Mouse (Mus musculus) thymus, postnatal 25 days (tissue): Measurements from ENCODE around the gene Ccr8.

Source experiments
- DNase-seq: peaks from one replicate; pipeline ENCODE4 v3.0.0; 2022

Ccr8 gene

GRCm38 (mm10) chr9:120133755-120134475, 42.0 kb downstream of the Ccr8 start:
- no peak for DNase-seq

GRCm38 (mm10) chr9:120134529-120135160, 42.7 kb downstream of the Ccr8 start:
- no peak for DNase-seq

- no peak for DNase-seq
These were observed 43.5 kb downstream of the Ccr8 start for GRCm38 (mm10) chr9:120135454-120135853.

GRCm38 (mm10) chr9:120140652-120141051, 48.7 kb downstream of the Ccr8 start:
- DNase-seq = peak; percentile 71

- no peak for DNase-seq
These were observed 52.6 kb downstream of the Ccr8 start for GRCm38 (mm10) chr9:120144474-120144873.
